Mouse (Mus musculus) myocyte (in vitro differentiated cells): ENCODE results near the gene Med7. TPM values are rescaled to one million over a fixed set of nuclear protein-coding genes. Genes with fewer than 3 reads are reported as not detected.
A peak's percentile ranks its signal among the peaks of the same experiment; 100 is the strongest.

ENCODE experiments used
- H3K27me3 ChIP-seq: one replicate; pipeline ENCODE4 v1.6.1; 2011; ENCODE audit not compliant: control insufficient read depth, insufficient read depth, insufficient read length
- H3K36me3 ChIP-seq: one replicate; pipeline ENCODE4 v1.6.1; 2011; ENCODE audit not compliant: control insufficient read depth, insufficient read depth
- H3K4me2 ChIP-seq: one replicate; pipeline ENCODE4 v1.6.1; 2011; ENCODE audit warnings: low read depth, control low read depth
- H3K4me3 ChIP-seq: one replicate; pipeline ENCODE4 v1.5.1; 2011; ENCODE audit warnings: mild to moderate bottlenecking, control low read depth, moderate library complexity
- H3K79me2 ChIP-seq: one replicate; pipeline ENCODE4 v1.6.1; 2011; ENCODE audit not compliant: control insufficient read depth, insufficient read depth
- H3ac ChIP-seq: one replicate; pipeline ENCODE4 v1.6.1; 2011; ENCODE audit not compliant: control insufficient read depth, insufficient read length
- CEBPB ChIP-seq: IDR thresholded peaks from 2 replicates; pipeline ENCODE4 v1.6.1; 2011; ENCODE audit warnings: mild to moderate bottlenecking, moderate library complexity; ENCODE audit not compliant: poor library complexity, insufficient read depth, severe bottlenecking
- E2F4 ChIP-seq: IDR thresholded peaks from one replicate; pipeline ENCODE4 v1.6.1; 2011; ENCODE audit warnings: mild to moderate bottlenecking, control low read depth, moderate library complexity; ENCODE audit not compliant: insufficient read depth
- MAX ChIP-seq: IDR thresholded peaks from one replicate; pipeline ENCODE4 v1.6.1; 2011; ENCODE audit warnings: low read depth, mild to moderate bottlenecking, control low read depth
- MYOD1 ChIP-seq, 3 experiments: IDR thresholded peaks; one replicate each; pipeline ENCODE4 v1.6.1; 2011; ENCODE audit warnings: control low read depth in 2 of 3, low read depth in 2 of 3, mild to moderate bottlenecking in 2 of 3, moderate library complexity in 1 of 3; ENCODE audit not compliant: insufficient read length in 2 of 3, control insufficient read depth in 1 of 3
- MYOG ChIP-seq, 3 experiments: IDR thresholded peaks; one replicate each; pipeline ENCODE4 v1.6.1; 2011; ENCODE audit warnings: control low read depth in 2 of 3, low read depth in 2 of 3, mild to moderate bottlenecking in 2 of 3; ENCODE audit not compliant: insufficient read length in 2 of 3, control insufficient read depth in 1 of 3, insufficient read depth in 1 of 3
- POLR2A ChIP-seq: IDR thresholded peaks from one replicate; pipeline ENCODE4 v1.6.1; 2011; ENCODE audit warnings: low read depth, mild to moderate bottlenecking, control low read depth, moderate library complexity; ENCODE audit not compliant: insufficient read length
- POLR2AphosphoS2 ChIP-seq: IDR thresholded peaks from one replicate; pipeline ENCODE4 v1.6.1; 2011; ENCODE audit warnings: low read depth, control low read depth; ENCODE audit not compliant: insufficient read length
- REST ChIP-seq: IDR thresholded peaks from one replicate; pipeline ENCODE4 v1.6.1; 2011; ENCODE audit warnings: mild to moderate bottlenecking, control low read depth, moderate library complexity; ENCODE audit not compliant: insufficient read depth, insufficient read length
- SRF ChIP-seq: IDR thresholded peaks from one replicate; pipeline ENCODE4 v1.6.1; 2011; ENCODE audit warnings: low read depth; ENCODE audit not compliant: control insufficient read depth, insufficient read length
- TCF12 ChIP-seq: IDR thresholded peaks from one replicate; pipeline ENCODE4 v1.6.1; 2011; ENCODE audit warnings: mild to moderate bottlenecking, control low read depth; ENCODE audit not compliant: poor library complexity, insufficient read depth, severe bottlenecking
- TCF3 ChIP-seq: IDR thresholded peaks from one replicate; pipeline ENCODE4 v1.6.1; 2011; ENCODE audit warnings: low read depth, control low read depth; ENCODE audit not compliant: insufficient read length
- USF1 ChIP-seq: IDR thresholded peaks from one replicate; pipeline ENCODE4 v1.6.1; 2011; ENCODE audit warnings: low read depth, mild to moderate bottlenecking, control low read depth, moderate library complexity
- polyA plus RNA-seq: library from polyadenylated mRNA; unstranded; fragments of >200 nt; fragmentation: generic; extraction: Trizol; gene quantifications from one replicate; pipeline ENCODE4 v1.2.1, GENCODE M21; 2012; ENCODE audit warnings: missing spikeins

Med7 gene
- polyA plus RNA-seq = 33.1 TPM

DNA sequence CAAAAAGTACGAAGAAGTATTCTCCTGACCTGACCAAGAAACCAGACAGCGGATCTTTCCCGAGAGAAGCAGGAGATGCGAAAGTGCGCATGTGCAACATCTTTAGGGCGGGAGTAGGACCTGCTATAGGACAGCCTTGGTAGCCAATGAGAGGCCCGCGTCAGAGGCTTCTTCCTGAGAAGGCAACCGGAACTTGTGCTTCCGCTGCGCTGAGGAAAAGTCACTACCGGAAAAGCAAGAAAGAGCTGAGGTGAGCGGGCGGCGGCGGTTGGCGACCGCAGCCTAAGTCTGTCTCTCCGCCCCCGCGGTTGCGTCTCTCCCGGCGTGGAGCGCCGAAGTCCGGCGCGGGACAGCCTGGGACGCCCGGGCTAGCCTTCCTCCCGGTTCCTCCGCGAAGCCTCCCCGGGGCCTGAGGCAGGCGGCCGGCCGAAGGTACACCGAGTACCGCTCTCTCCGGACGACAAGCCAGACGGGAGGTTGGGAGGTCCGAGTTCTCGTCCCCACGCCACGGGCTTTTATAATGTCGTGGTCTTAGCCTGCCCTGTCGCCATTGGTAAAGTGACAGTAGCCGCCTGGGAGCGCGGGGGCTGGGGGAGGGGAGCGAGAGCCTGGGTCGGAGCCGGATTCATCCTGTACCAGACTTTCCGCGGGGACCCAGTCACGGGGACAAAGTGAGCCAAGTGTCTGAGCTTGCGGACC, at the start of gene Med7:
Med7 (plus strand) TSS at position 166 of the 699 bp plus-strand sequence.
- Histone ChIP-seq H3K79me2 (peaks cover 30% of the 10 kb centered on the region), H3K4me2 (peak within 1 kb of the TSS; percentile 98), H3K36me3 (peaks cover 17% of the 10 kb centered on the region), H3ac (peak within 1 kb of the TSS; percentile 38), H3K4me3 (peak within 1 kb of the TSS; percentile 82), H3K27me3 (no peaks in the 10 kb centered on the region)
- TF ChIP-seq REST (no peak), SRF (peak; percentile 96), MYOD1 (IDR thresholded peaks at IDR 0.05; ENCODE audit: control insufficient read depth in 1 of 3, insufficient read length in 2 of 3, low read depth in 2 of 3) (no peak), MYOG (IDR thresholded peaks at IDR 0.05; ENCODE audit: control insufficient read depth in 1 of 3, insufficient read depth in 1 of 3, insufficient read length in 2 of 3, low read depth in 2 of 3) (no peak), POLR2A (peak; percentile 77), POLR2AphosphoS2 (peak; percentile 56)

DNA sequence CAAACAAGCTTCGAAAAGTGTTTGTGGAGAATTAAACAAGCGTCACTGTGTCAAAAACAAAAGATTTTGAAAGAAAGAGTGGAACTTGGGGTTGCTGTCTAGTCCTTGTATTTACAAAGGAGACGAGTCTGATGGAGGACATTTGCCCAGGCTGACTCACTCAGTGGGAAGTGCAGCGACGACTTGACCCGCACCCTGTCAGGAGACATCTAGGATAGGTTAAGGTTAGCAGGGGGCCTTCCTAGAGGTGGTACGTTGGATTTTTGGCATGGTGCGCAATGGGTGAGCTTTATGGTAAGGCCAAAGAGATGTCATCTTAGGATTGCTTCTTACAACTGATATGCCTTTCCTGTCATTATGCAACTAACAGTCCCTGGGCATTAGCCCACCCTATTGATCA, 49.7 kb upstream of the Med7 start:
- Histone ChIP-seq H3K27me3 (no peaks in the 10 kb centered on the region), H3K36me3 (no peaks in the 10 kb centered on the region)
- TF ChIP-seq POLR2AphosphoS2 (no peak), MAX (no peak), USF1 (no peak), TCF12 (no peak), MYOG (IDR thresholded peaks at IDR 0.05; ENCODE audit: control insufficient read depth in 1 of 3, insufficient read depth in 1 of 3, insufficient read length in 2 of 3, low read depth in 2 of 3) (no peak), REST (no peak), POLR2A (no peak), TCF3 (no peak), E2F4 (no peak), MYOD1 (IDR thresholded peaks at IDR 0.05; ENCODE audit: control insufficient read depth in 1 of 3, insufficient read length in 2 of 3, low read depth in 2 of 3) (no peak), CEBPB (no peak), SRF (no peak)

GRCm38 (mm10) chr11:46388438-46388837, 48.3 kb upstream of the Med7 start:
- no peak overlapping the region for H3ac ChIP-seq
- H3K4me2 ChIP-seq = no peak overlapping the region
- H3K79me2 ChIP-seq = no peaks in the 10 kb centered on the region
- no peaks in the 10 kb centered on the region for H3K27me3 ChIP-seq
- no peaks in the 10 kb centered on the region for H3K36me3 ChIP-seq
- H3K4me3 ChIP-seq = no peak overlapping the region
- TF ChIP-seq CEBPB (no peak), REST (no peak), TCF3 (no peak), POLR2AphosphoS2 (no peak), MYOG (IDR thresholded peaks at IDR 0.05; ENCODE audit: control insufficient read depth in 1 of 3, insufficient read depth in 1 of 3, insufficient read length in 2 of 3, low read depth in 2 of 3) (no peak), TCF12 (no peak), SRF (no peak), POLR2A (no peak), E2F4 (no peak), MAX (no peak), MYOD1 (IDR thresholded peaks at IDR 0.05; ENCODE audit: control insufficient read depth in 1 of 3, insufficient read length in 2 of 3, low read depth in 2 of 3) (no peak), USF1 (no peak)

More for the DNA sequence above, 49.7 kb upstream of the Med7 start:
- Histone ChIP-seq H3K4me3 (no peak overlapping the region), H3K79me2 (no peaks in the 10 kb centered on the region), H3K4me2 (no peak overlapping the region), H3ac (no peak overlapping the region)

GRCm38 (mm10) chr11:46389336-46390117, 47.2 kb upstream of the Med7 start, which contains the start of gene Itk:
Itk (minus strand) TSS chr11:46389515.
- Histone ChIP-seq H3K79me2 (no peaks in the 10 kb centered on the region), H3K27me3 (no peaks in the 10 kb centered on the region), H3K4me2 (no peak within 1 kb of the TSS), H3K36me3 (no peaks in the 10 kb centered on the region), H3K4me3 (no peak within 1 kb of the TSS), H3ac (no peak within 1 kb of the TSS)
- TF ChIP-seq USF1 (no peak), REST (no peak), MYOD1 (IDR thresholded peaks at IDR 0.05; ENCODE audit: control insufficient read depth in 1 of 3, insufficient read length in 2 of 3, low read depth in 2 of 3) (no peak), E2F4 (no peak)
